Mouse (Mus musculus) adrenal gland, postnatal 10 days (tissue): ENCODE results near the gene Vasp. TPM values are rescaled to one million over a fixed set of nuclear protein-coding genes. Genes with fewer than 3 reads are reported as not detected.
A peak's percentile ranks its signal among the peaks of the same experiment; 100 is the strongest.

ENCODE experiments used
- DNase-seq: peaks from one replicate; pipeline ENCODE4 v3.0.0; 2021; ENCODE audit warnings: mixed read lengths
- long read RNA-seq, 2 experiments: library from polyadenylated mRNA; stranded (forward); transcript quantifications; one replicate each; pipeline ENCODE4 v2.0.0; 2021
- total RNA-seq, 2 experiments: library from RNA; stranded (reverse); gene quantifications; 2 replicates each; pipeline ENCODE4 v1.2.3; 2021

The Vasp gene
- total RNA-seq, result 10 to 100 TPM; 73.9 to 77.2 TPM
- long read RNA-seq, experiment 1, transcript Vasp-201 (13 exons, 2,215 nt), result major isoform, 34 of 64 reads
- long read RNA-seq, experiment 1, partial matches to known transcripts, result 16 of 64 reads
- long read RNA-seq, experiment 1, other reads (novel, unspliced or antisense), result 13 of 64 reads
- long read RNA-seq, experiment 2, transcript Vasp-201 (13 exons, 2,215 nt), result major isoform, 8 of 15 reads
- long read RNA-seq, experiment 2, partial matches to known transcripts, result 3 of 15 reads
- long read RNA-seq, experiment 2, other reads (novel, unspliced or antisense), result 4 of 15 reads

DNA sequence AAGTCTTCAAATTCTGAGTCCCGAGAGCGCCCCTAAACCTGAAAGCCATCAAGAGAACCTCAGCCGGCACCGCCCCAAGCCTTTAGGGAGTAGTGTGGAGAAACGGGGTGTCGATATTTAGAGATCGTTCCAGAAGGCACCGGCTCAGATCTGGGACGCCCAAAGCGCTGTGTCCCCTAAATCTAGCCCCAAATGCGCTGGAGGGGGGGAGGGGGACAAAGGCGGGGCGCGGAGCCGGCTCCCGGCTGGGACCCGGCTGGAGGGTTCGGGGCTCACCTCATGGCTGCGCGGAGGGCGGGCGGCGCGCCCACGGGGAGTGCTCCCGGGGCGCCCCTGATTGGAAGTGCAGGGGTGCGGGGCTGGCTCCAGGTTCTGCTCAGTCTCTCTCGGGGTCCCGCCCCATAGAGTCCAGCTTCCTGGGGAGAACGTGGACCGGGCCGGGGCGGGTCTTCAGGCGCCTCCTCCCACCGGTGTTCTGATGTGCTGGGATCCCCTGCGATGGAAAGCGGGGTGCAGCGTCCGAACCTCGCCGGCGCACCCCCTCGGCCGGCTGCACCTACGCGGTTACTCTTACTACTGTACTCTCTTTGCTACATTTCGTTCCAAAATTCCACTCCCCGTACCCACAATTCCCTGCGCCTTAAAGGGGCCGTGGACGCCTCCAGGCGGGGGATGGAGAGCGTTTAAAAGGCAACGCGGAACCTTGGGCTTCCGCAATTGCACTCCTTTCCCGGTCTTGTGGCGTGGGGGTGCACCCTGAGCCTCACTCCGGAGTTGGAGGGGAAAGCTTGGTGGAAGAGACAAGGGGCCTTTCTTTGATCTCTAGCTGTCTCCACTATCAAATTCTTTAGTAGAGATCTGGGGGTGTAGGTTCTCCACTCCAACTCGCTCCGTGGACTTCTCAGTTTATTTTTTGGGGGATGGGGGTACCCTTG is at the start of gene Vasp:
Vasp (minus strand) TSS at position 580 of the 935 bp plus-strand sequence.
- DNase-seq, result peak; percentile 93

DNA sequence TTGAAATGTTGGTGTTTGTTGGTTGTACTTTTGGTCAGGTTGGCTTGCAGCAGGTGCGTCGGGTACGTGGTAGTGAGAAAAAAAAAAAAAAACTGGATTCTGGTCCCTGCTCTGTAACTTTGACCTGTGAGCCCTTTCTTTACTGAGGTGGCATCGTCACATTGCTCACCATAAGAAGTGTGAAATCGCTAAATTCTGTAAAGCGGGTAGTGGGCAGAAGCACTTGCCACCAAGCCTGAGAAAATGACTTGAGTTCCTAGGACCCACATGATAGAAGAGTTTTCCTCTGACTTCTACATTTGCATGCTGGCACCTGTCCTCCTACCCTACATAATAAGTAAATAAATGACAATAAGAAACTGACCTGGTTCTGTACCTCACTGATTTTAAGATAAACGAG is 49.0 kb upstream of the Vasp start:
- no peak for DNase-seq

DNA sequence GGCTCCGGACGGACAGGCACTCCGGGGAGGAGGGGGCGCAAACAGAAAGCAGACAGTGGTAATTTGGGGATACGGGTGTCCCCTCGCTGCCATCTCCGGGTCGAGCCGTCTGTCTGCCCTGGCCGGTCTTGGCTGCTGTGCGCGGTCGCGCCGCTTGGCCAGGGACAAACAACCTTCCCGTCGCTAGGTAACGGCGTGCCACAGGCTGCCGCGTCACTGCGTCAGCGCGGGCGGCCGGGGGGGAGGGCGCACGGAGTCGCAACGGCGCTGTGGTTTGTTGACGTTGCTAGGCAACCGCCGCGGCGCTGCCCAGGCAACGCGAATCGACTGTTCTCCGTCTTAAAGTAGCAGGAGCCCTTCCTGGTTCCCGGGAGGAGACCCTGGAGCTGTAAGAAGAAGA is 48.3 kb upstream of the Vasp start:
- DNase-seq, result peak; percentile 98

DNA sequence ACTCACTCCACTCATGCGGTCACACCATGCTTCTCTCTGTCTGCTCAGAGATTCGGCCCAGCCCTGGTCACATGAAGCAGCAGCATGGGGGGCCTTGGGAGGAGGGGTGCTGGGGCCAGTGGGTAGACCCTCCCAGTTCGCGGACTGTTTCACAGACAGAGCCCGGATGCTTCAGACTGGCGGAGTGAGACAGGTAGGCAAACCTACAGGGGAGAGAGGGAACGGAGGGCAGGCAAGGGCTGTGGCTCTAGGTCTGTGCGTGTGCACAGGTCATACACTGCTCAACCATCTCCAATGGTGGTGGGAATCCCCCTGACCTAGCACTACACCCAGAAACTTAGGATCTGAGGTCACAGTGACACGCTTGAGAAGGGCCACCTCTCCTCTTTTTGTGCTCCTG is 47.8 kb upstream of the Vasp start:
- no peak for DNase-seq

DNA sequence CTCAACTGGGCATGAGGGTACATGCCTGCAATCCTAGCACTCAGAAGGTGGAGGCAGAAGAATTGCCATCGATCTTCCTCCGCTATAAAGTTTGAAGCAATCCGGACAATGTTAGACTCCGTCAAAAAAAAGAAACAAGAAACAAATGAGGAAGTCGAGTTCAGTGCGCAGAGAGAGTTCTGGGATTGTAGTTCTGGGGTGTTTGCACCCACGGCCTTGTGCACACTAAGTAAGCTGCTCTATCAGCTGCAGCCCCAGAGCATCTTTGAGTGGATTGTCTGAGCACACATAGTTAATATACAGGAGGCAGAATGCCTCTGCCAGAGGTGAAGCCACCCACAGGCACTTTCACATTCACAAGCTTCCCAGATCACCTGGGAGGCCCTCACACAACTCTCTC is 47.1 kb upstream of the Vasp start:
- DNase-seq, result no peak

DNA sequence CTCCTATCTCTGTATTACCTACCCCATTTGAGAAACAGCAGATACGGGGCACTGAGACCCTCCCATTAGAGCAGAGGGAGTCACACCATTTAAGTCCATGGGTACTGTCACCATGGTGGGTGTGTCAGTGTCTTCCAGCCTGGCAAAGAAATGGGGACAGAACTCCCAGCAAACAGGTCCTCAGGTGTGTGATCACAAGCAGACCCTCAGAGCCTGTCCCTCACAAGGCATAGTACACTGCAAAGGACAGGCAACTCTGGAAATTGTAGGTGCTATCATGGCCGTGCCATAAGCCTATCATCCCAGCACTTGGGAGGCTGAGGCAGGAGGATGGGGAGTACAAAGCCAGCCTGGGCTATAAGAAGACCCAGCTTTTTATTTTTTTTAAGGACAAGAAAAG is 46.6 kb upstream of the Vasp start:
- no peak for DNase-seq

DNA sequence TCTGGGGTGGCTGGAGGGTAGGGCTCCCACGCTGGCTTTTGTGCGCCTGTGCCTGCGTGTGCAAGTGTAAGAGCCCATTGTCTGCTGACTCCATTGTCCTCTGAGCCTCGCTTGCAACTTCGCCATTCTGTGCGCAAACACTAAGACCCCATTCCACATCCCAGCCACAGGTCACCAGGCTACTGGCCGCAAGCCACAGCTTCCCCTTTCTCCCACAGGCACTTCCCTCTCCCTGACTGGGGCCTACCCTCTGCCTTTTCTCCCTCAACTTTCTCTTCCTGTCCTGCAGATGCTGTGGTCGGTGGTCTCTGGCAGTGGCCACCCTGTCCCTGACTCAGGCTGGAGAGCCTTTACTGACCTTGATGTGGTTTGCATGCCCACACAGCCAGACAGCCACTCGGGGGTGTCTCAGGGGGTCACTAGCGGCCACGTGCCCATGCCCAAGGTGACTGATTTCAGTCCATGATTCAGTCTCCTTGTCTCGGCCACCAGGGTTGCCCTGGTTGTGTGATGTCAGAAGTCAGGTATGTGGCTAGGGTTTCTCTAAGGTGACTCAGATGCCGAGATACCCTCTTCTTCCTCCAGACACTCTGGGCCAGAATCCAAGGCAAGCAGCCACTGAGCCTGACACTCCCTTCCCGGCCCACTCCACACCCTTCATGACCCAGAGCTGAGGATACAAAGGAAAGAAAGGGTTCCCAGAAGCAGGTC is 45.0 kb upstream of the Vasp start:
- no peak for DNase-seq

DNA sequence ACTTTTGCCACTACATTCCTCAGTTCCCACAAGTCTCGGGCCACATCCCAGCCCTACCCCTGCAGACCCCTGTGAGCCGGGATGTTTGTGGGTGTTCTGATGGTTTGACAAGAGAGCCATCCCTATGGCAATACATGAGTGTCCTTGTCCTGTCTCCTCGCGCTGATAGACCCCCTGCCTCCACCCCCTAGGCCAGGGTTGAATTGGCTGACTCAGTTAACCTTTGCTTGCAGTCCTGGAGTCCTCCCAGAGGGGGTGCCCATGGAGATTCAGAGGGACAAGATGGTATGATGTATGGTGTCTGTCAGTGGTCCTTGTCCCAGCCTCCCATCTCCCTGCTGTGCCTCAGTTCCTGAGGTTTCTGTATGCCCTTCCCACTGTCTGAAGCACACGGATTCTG is 42.4 kb upstream of the Vasp start:
- no peak for DNase-seq

DNA sequence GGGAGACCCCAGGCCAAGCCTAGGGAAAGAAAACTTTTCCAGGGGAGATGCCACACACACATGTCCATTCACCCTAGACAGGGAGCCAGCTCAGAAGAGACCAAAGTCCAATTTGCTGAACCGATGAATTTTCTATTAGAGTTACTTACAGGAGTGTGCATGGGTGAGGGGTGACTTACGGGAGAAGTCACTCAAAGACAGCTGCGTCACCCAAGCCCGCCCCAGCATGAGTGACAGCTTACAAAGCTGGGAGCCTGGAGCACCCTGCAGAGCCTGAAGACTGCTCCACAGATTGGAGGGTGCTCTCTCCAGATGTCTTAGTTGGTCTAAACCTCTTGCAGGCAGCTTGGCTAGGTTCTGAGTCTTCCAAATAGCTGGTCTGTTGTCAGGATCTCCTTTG is 40.4 kb upstream of the Vasp start:
- DNase-seq, result no peak

DNA sequence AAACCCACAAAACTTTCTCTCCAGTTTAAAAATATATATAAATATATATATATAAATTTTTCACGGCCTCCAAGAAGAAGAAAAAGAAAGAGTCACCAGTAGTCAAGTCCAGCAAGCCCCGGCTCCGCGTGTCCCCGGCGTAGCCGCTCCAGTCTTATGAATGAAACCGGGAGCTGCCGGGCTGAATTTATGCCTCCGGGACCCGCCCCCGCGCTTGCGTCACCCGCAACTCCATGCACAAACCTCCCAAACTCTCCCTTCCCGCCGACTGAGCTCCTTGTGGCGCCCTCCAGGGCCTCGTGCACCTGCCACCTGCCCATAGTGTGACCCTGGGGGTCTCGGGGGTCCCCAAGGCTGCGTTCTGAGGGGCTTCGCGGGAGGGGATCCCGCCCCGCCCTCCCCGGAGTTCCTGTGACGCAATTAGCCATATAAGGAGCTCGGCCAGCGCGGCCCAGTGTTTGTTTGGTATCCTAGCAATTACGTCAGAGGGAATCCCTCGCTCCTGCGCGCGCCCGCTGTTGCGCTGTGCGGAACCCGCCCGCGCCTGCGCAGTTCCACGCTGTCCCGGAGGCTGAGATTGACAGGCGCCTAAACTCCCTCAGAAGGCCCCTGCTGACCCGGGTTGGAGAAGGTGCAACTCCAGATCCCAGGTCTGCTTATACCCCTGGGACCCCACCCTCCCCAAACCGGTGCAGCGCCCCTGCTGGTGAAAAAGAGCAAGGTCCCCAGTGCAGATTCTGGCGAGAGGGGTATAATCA is 38.4 kb upstream of the Vasp start, which contains the start of gene Fosb:
Fosb (minus strand) TSS at position 168 of the 758 bp plus-strand sequence.
- DNase-seq, result peak; percentile 96

DNA sequence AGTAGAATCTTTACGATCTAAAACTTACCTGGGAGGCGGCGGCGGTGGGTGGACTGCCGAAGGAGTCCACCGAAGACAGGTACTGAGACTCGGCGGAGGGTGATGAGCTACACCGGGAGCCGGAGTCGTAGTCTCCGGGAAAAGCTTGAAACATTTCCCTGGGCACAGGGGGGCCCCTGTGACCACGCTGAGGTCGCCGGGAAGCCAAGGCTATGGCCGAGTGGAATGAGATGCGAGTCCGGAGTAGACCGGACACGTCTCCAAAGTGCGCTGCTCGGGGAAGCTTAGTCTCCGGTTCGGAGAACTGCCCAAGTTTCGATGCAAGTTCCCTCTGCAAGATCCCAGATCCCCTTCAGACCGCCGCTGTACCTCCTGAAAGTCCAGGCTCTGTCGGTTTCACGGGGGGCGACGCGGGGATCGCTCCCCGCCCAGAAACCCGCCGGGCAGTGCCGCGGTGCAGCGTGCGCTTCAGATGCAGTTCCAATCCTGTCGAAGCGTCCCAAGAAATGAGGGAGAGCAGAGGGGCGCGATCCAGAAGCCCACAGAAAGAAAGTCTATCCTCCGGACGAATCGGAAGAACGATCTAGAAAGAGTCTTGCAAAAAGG is 37.8 kb upstream of the Vasp start:
- DNase-seq, result peak; percentile 40

DNA sequence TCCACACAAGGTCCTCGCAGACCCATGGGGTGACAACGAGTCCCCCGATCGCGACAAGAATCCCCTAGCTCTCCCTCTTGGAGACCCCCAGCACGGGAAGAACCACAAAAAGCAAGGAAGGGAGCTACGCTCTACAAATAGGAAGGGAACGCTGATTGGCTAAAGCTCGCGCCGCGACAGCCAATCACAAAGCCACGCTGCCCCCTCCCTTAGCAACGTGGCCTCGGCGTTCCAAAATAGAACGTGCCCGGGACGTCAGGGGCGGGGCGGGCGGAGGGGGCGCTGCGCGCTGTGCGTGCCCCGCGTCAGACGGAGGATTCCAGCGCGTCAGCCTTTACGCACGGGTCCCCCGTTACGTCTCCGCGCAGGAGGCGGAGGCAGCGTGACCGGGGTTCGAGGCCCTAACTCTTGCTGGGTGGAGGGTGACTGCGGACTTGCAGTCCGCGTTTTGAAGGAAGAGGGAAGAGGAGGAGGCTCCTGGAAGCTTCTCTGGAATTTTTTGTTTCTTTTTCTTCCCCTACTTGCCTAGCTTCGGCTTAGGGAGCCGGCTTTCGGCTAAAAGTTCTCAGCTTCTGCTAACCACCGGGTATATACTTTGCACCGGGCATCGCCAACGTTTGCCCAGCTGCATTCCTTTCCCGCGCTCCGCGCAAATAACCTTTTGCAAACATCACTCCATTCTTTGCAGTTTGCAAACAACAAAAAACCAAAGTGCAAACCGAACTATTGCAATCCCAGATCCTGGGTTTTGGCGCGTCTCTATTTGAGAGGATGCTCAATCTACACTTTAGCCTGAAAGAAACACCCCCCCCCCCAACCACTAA is 37.0 kb upstream of the Vasp start:
- peak; percentile 98 for DNase-seq

DNA sequence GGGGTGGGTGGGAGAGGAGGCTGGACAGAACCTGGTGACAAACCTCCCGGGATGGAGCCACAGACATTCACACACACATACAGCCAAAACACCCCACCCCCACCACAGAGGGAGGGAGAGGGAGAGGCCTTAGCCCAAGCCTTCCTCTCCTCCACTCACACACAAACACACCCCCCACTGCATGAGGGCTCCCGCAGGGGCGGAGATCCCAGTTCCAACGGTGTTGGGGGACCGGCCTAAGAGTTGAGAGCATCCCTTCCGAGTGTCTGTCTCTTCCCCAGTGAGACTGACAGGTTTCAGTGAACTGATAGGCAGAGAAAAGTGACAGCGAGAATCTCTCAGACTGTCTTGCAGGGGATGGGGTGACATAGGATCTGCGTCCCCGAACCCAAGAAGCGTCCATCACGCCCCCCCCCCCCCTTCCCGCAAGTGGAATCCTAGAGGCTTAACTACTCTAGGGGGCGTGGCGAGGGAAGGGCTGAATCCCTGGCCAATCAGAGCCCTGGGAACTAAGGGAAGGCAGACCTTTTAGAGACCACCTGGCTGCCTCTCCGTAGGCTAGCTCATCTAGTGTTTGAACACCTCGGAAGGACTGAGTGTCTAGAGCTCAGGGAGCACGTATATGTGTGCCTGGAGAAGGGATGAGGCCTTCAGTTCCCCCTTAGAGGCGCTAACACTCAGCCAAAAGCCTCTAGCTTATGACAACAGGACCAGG is 36.3 kb upstream of the Vasp start:
- DNase-seq, result peak; percentile 86

DNA sequence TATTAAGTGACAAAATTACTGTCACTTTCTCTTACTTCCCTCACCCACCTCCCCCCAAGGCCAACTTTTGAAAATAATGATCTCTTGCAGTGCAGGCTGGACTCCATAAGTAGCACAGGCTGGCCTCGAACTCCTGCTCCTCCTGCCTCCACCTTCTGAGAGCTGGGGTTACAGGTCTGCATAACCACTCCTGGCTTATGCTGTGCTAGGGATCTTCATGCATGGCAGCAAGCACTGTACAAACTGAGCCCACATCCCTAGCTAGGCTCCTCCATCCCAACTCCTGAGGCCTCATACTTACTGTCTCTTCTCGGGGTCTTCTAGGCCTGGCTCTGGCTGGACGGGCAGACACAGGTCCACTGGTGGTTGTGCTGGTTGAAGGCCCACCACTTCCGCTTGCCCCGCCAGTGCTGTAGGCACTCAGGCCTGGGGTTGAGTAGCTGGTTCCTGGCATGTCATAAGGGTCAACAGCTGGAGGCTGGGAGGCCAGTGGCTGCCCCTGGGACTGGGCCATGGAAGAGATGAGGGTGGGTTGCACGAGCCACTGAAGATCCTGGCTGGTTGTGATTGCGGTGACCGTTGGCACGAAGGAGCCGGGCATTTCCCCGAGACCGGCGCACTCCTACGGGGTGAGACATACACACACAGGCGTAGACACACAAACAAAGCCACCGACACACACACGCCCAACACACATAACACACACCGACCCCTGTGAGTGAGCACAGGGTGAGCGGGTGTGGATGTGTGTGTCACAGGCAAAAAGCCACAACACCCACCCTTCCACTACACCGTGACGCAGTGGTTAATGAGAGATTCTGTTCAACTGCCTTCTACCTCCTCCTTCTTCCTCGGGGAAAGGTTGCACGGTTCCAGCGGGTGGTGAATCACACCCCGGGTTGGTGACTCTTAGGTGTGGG is 35.5 kb upstream of the Vasp start:
- DNase-seq, result no peak

DNA sequence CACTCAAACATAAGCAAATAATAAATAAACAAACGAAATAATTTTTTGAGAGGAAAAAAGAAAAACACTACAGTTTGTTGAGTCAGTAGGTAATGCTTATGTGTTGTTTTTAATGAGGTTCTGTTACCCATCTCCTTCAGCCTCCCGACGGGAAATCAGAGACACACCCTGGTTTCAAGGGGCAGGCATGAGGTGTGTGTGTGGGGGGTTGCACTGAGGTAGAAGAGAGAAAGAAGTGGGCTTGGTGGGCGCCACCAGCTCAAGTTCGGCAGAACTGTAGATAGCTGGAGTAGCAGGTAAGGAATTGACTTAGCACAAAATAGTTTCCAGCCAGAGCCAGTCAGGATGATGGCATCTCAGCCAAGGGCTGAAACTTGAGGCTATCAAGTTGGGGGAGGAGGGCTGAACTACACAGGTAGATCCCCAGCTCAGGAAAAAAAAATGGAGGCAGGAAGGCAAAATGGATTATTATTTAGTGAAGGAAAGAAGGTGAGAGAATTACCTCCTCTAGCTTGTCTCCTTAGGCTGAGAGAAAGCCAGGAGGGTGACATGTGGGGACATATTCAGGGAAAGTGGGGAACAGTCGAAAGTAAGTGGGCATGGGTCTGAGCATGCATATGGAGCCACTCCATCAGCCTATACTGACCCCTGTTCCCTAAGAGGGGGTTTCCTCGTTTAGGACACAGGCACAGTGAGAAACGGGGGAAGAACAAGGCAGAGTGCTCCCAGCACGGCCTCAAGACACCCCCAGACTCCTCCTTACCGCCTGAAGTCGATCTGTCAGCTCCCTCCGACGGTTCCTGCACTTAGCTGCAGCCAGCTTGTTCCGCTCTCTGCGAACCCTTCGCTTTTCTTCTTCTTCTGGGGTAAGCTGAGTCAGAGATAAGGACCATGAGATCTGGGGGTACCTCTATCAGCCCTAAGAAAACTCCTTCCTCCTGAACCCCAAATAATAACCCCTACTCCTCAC is 34.5 kb upstream of the Vasp start:
- no peak for DNase-seq

DNA sequence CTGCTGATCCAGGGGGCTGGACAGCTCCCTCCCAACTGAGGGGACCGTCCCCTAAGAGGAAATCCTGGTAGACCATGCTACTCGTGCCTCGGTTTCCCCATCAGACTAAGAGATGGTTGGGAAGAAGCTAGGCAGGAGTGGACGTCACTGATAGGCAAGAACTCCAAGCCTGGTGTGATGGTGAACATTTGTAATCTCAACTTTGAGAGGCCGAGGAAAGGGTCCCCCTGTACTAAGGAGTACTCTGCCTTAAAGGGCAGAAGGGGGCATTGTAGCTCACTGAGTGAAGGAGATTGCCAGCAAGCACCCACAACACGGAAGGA is 33.8 kb upstream of the Vasp start:
- no peak for DNase-seq

DNA sequence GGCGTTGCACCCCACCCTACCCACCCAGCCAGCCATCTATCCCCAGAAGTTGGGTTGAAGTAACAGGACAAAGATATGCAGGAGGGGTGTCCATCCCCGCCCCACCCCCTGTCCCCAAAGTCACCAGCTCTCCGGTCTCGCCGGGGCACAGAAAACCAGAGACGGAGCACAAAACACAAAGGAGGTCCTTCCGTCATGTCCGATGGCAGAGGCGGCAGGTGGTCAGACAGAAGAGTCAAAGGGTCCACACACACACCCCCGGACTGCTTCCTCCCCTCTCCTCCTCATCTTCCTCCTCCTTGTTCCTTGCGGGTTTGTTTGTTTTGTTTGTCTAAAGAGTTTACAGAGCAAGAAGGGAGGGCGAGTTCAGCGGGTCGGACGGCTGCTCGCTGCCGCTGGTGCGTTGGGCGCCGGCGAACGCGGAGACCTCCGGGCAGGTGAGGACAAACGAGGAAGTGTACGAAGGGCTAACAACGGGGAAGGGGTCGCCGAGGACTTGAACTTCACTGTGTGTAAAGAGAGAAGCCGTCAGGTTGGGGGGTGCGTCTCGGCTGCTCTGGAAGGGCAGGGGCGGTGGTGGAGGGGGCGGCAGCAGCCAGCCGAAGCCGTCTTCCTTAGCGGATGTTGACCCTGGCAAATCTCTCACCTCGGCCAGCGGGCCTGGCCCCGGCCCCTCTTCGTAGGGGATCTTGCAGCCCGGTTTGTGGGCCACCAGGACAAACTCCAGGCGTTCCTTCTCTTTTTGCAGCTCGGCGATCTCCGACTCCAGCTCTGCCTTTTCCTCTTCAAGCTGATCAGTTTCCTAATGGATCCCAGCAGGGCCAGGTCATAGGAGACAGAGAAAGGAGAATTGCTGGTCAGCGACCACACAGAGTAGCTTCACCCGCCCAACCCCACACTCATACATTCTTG is 33.1 kb upstream of the Vasp start:
- DNase-seq, result no peak
